Mouse (Mus musculus): ENCODE measurements around the gene Fbf1.
"Not testable (repeated sequence)": the region's sequence is repeated elsewhere in the genome, so short reads cannot be mapped to it uniquely, and the experiment has no call there.

Gene Fbf1

GRCm38 (mm10) chr11:116106963-116107776 lies 60.8 kb downstream of the Fbf1 start:
- no peak for DNase-seq

GRCm38 (mm10) chr11:116106154-116106962 lies 61.6 kb downstream of the Fbf1 start:
- DNase-seq, result no peak

- DNase-seq, result no peak
These were observed 62.9 kb downstream of the Fbf1 start for GRCm38 (mm10) chr11:116105065-116105464.

GRCm38 (mm10) chr11:116104006-116104646 lies 63.8 kb downstream of the Fbf1 start:
- DNase-seq, result no peak

GRCm38 (mm10) chr11:116103572-116103971 lies 64.4 kb downstream of the Fbf1 start:
- DNase-seq, result no peak

GRCm38 (mm10) chr11:116102472-116102871 lies 65.5 kb downstream of the Fbf1 start:
- no peak for DNase-seq

GRCm38 (mm10) chr11:116101931-116102381 lies 66.0 kb downstream of the Fbf1 start:
- DNase-seq, result no peak

GRCm38 (mm10) chr11:116100839-116101238 lies 67.1 kb downstream of the Fbf1 start:
- no peak for DNase-seq

- DNase-seq, result no peak
These were observed 67.6 kb downstream of the Fbf1 start for GRCm38 (mm10) chr11:116100385-116100784.

GRCm38 (mm10) chr11:116099462-116099861 lies 68.5 kb downstream of the Fbf1 start:
- no peak for DNase-seq

GRCm38 (mm10) chr11:116098711-116099460 lies 69.1 kb downstream of the Fbf1 start:
- DNase-seq, result no peak

GRCm38 (mm10) chr11:116096213-116097108 lies 71.5 kb downstream of the Fbf1 start:
- no peak for DNase-seq

GRCm38 (mm10) chr11:116095573-116095972 lies 72.4 kb downstream of the Fbf1 start:
- DNase-seq, result no peak

GRCm38 (mm10) chr11:116093771-116094565 lies 74.0 kb downstream of the Fbf1 start:
- no peak for DNase-seq

GRCm38 (mm10) chr11:116092959-116093358 lies 75.0 kb downstream of the Fbf1 start:
- DNase-seq, result not testable (repeated sequence)
